Mouse (Mus musculus): ENCODE measurements at regions not wholly inside any gene's neighbourhood (a gene's known extent, or its start where the extent isn't known, plus 50 kb on each side); places are given as distances from the start of the nearest gene placed in this dataset.

GRCm38 (mm10) chr3:104303577-104303976 is 83.4 kb upstream of the Magi3 start:
- Histone ChIP-seq H3K27ac (ENCODE audit: insufficient read depth, low read depth, low read length, poor library complexity, severe bottlenecking) (no peak overlapping the region), H3K4me1 (ENCODE audit: control insufficient read depth in 2 of 2, insufficient read depth in 2 of 2, low read length in 2 of 2, poor library complexity in 1 of 2) (no peaks in the 10 kb centered on the region), H3K4me3 (ENCODE audit: insufficient read depth in 1 of 2, low read depth in 1 of 2, low read length in 2 of 2, poor library complexity in 1 of 2, severe bottlenecking in 1 of 2) (no peak overlapping the region), H3K9ac (ENCODE audit: insufficient read depth, low read depth, low read length, poor library complexity, severe bottlenecking) (no peak overlapping the region), H3K9me3 (ENCODE audit: control insufficient read depth, insufficient read depth, low read depth, low read length) (no peaks in the 10 kb centered on the region), H3K36me3 (ENCODE audit: control insufficient read depth, insufficient read depth, low read length, poor library complexity, severe bottlenecking) (no peaks in the 10 kb centered on the region)
- no peak for TF ChIP-seq ZNF384 (IDR thresholded peaks at IDR 0.05; ENCODE audit: low read depth, low read length)
- TF ChIP-seq MAFK (IDR thresholded peaks at IDR 0.05; ENCODE audit: insufficient read depth, low read depth, low read length): no peak
- TF ChIP-seq HCFC1 (IDR thresholded peaks at IDR 0.05; ENCODE audit: borderline replicate concordance, insufficient read depth, low read length): no peak
- in situ Hi-C loops (cut with MboI; ENCODE audit: low sequenced_read_pairs in 2 of 2, unreplicated experiment in 2 of 2): no loop called here
- DNase-seq (ENCODE audit: low read depth, low spot score): no peak

GRCm38 (mm10) chr3:104300201-104300600 is 80.0 kb upstream of the Magi3 start:
- no peak for DNase-seq (ENCODE audit: low read depth, low spot score)
- no peak for TF ChIP-seq HCFC1 (IDR thresholded peaks at IDR 0.05; ENCODE audit: borderline replicate concordance, insufficient read depth, low read length)
- TF ChIP-seq MAFK (IDR thresholded peaks at IDR 0.05; ENCODE audit: insufficient read depth, low read depth, low read length): no peak
- no peak for TF ChIP-seq ZC3H11A (IDR thresholded peaks at IDR 0.05; ENCODE audit: borderline replicate concordance, low read depth, low read length)
- TF ChIP-seq ZNF384 (IDR thresholded peaks at IDR 0.05; ENCODE audit: low read depth, low read length): no peak
- TF ChIP-seq CHD2 (IDR thresholded peaks at IDR 0.05; ENCODE audit: low read depth, low read length): no peak
- H3K27ac ChIP-seq (ENCODE audit: insufficient read depth, low read depth, low read length, poor library complexity, severe bottlenecking): no peak overlapping the region

DNA sequence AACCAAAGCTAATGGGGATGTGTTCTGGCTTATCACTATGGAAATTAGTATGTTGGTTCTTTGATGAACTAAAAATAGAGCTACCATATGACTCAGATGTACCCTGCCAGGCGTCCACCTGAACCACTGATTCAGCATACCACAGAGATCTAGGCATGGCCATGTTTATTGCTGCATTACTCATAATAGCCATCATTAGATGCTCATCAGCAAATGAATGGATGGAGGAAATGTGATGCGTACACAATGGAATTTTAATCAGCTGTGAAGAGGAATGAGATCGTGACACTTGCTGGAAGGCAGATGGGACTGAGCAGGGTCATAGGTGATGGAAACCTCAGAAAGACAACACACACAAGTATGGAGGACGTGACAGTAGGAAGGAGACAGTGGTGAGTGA is 78.7 kb upstream of the Magi3 start:
- in situ Hi-C loops (cut with MboI; ENCODE audit: low sequenced_read_pairs in 2 of 2, unreplicated experiment in 2 of 2): no loop called here
- H3K9me3 ChIP-seq (ENCODE audit: control insufficient read depth, insufficient read depth, low read depth, low read length): no peaks in the 10 kb centered on the region
- H3K36me3 ChIP-seq (ENCODE audit: control insufficient read depth, insufficient read depth, low read length, poor library complexity, severe bottlenecking): no peaks in the 10 kb centered on the region
- H3K4me1 ChIP-seq (ENCODE audit: control insufficient read depth in 2 of 2, insufficient read depth in 2 of 2, low read length in 2 of 2, poor library complexity in 1 of 2): no peaks in the 10 kb centered on the region
- no peak for TF ChIP-seq HCFC1 (IDR thresholded peaks at IDR 0.05; ENCODE audit: borderline replicate concordance, insufficient read depth, low read length)
- TF ChIP-seq ZNF384 (IDR thresholded peaks at IDR 0.05; ENCODE audit: low read depth, low read length): no peak
- TF ChIP-seq CHD2 (IDR thresholded peaks at IDR 0.05; ENCODE audit: low read depth, low read length): no peak
- TF ChIP-seq MAFK (IDR thresholded peaks at IDR 0.05; ENCODE audit: insufficient read depth, low read depth, low read length): no peak
- no peak for TF ChIP-seq ZC3H11A (IDR thresholded peaks at IDR 0.05; ENCODE audit: borderline replicate concordance, low read depth, low read length)
- H3K4me3 ChIP-seq (ENCODE audit: insufficient read depth in 1 of 2, low read depth in 1 of 2, low read length in 2 of 2, poor library complexity in 1 of 2, severe bottlenecking in 1 of 2): no peak overlapping the region
- no peak for DNase-seq (ENCODE audit: low read depth, low spot score)
- no peak overlapping the region for H3K27ac ChIP-seq (ENCODE audit: insufficient read depth, low read depth, low read length, poor library complexity, severe bottlenecking)
- H3K9ac ChIP-seq (ENCODE audit: insufficient read depth, low read depth, low read length, poor library complexity, severe bottlenecking): no peak overlapping the region

More at GRCm38 (mm10) chr3:104300201-104300600, 80.0 kb upstream of the Magi3 start:
- Histone ChIP-seq H3K9ac (ENCODE audit: insufficient read depth, low read depth, low read length, poor library complexity, severe bottlenecking) (no peak overlapping the region), H3K4me3 (ENCODE audit: insufficient read depth in 1 of 2, low read depth in 1 of 2, low read length in 2 of 2, poor library complexity in 1 of 2, severe bottlenecking in 1 of 2) (no peak overlapping the region), H3K9me3 (ENCODE audit: control insufficient read depth, insufficient read depth, low read depth, low read length) (no peaks in the 10 kb centered on the region), H3K36me3 (ENCODE audit: control insufficient read depth, insufficient read depth, low read length, poor library complexity, severe bottlenecking) (no peaks in the 10 kb centered on the region), H3K4me1 (ENCODE audit: control insufficient read depth in 2 of 2, insufficient read depth in 2 of 2, low read length in 2 of 2, poor library complexity in 1 of 2) (no peaks in the 10 kb centered on the region)
- in situ Hi-C loops (cut with MboI; ENCODE audit: low sequenced_read_pairs in 2 of 2, unreplicated experiment in 2 of 2): no loop called here

DNA sequence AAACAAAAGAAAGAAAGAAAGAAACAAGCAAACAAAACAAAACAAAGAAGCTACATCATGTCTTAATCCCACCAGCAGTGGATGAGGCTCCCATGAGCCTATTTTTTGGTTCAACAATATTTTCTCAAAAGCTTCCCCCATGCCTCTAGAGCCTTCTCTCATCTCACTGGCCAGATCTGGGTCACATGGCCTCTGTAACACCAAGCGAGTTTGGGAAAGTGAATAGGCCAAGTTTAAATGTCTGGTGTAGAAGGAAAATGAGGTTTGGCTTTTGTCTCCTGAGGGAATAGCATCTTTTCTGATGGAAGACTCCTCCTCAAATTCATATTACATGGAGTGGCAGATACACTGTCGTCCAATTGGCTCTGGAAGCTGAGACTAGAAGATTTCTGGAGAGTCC is 78.2 kb upstream of the Magi3 start:
- Histone ChIP-seq H3K27ac (ENCODE audit: insufficient read depth, low read depth, low read length, poor library complexity, severe bottlenecking) (no peak overlapping the region), H3K36me3 (ENCODE audit: control insufficient read depth, insufficient read depth, low read length, poor library complexity, severe bottlenecking) (no peaks in the 10 kb centered on the region), H3K4me3 (ENCODE audit: insufficient read depth in 1 of 2, low read depth in 1 of 2, low read length in 2 of 2, poor library complexity in 1 of 2, severe bottlenecking in 1 of 2) (no peak overlapping the region), H3K9ac (ENCODE audit: insufficient read depth, low read depth, low read length, poor library complexity, severe bottlenecking) (no peak overlapping the region), H3K4me1 (ENCODE audit: control insufficient read depth in 2 of 2, insufficient read depth in 2 of 2, low read length in 2 of 2, poor library complexity in 1 of 2) (no peaks in the 10 kb centered on the region), H3K9me3 (ENCODE audit: control insufficient read depth, insufficient read depth, low read depth, low read length) (no peaks in the 10 kb centered on the region)
- in situ Hi-C loops (cut with MboI; ENCODE audit: low sequenced_read_pairs in 2 of 2, unreplicated experiment in 2 of 2): no loop called here
- no peak for TF ChIP-seq ZNF384 (IDR thresholded peaks at IDR 0.05; ENCODE audit: low read depth, low read length)
- TF ChIP-seq CHD2 (IDR thresholded peaks at IDR 0.05; ENCODE audit: low read depth, low read length): no peak
- TF ChIP-seq HCFC1 (IDR thresholded peaks at IDR 0.05; ENCODE audit: borderline replicate concordance, insufficient read depth, low read length): no peak
- TF ChIP-seq ZC3H11A (IDR thresholded peaks at IDR 0.05; ENCODE audit: borderline replicate concordance, low read depth, low read length): no peak
- no peak for TF ChIP-seq MAFK (IDR thresholded peaks at IDR 0.05; ENCODE audit: insufficient read depth, low read depth, low read length)
- no peak for DNase-seq (ENCODE audit: low read depth, low spot score)

- no peaks in the 10 kb centered on the region for H3K9me3 ChIP-seq (ENCODE audit: control insufficient read depth, insufficient read depth, low read depth, low read length)
- no peak overlapping the region for H3K4me3 ChIP-seq (ENCODE audit: insufficient read depth in 1 of 2, low read depth in 1 of 2, low read length in 2 of 2, poor library complexity in 1 of 2, severe bottlenecking in 1 of 2)
- H3K4me1 ChIP-seq (ENCODE audit: control insufficient read depth in 2 of 2, insufficient read depth in 2 of 2, low read length in 2 of 2, poor library complexity in 1 of 2): no peaks in the 10 kb centered on the region
- in situ Hi-C loops (cut with MboI; ENCODE audit: low sequenced_read_pairs in 2 of 2, unreplicated experiment in 2 of 2): no loop called here
- TF ChIP-seq CHD2 (IDR thresholded peaks at IDR 0.05; ENCODE audit: low read depth, low read length): no peak
- TF ChIP-seq ZNF384 (IDR thresholded peaks at IDR 0.05; ENCODE audit: low read depth, low read length): no peak
- TF ChIP-seq MAFK (IDR thresholded peaks at IDR 0.05; ENCODE audit: insufficient read depth, low read depth, low read length): no peak
- no peak for TF ChIP-seq HCFC1 (IDR thresholded peaks at IDR 0.05; ENCODE audit: borderline replicate concordance, insufficient read depth, low read length)
- no peak for TF ChIP-seq ZC3H11A (IDR thresholded peaks at IDR 0.05; ENCODE audit: borderline replicate concordance, low read depth, low read length)
- H3K27ac ChIP-seq (ENCODE audit: insufficient read depth, low read depth, low read length, poor library complexity, severe bottlenecking): no peak overlapping the region
- H3K9ac ChIP-seq (ENCODE audit: insufficient read depth, low read depth, low read length, poor library complexity, severe bottlenecking): no peak overlapping the region
- DNase-seq (ENCODE audit: low read depth, low spot score): no peak
- no peaks in the 10 kb centered on the region for H3K36me3 ChIP-seq (ENCODE audit: control insufficient read depth, insufficient read depth, low read length, poor library complexity, severe bottlenecking)
Observed at GRCm38 (mm10) chr3:104297112-104297511, 76.9 kb upstream of the Magi3 start.
